Mouse (Mus musculus): ENCODE measurements around the gene Fbxl14. TPM values are rescaled to one million over a fixed set of nuclear protein-coding genes. Genes with fewer than 3 reads are reported as not detected.

Fbxl14 gene
- polyA plus RNA-seq, 1 experiment from 2014 or later = 29.5 TPM

DNA sequence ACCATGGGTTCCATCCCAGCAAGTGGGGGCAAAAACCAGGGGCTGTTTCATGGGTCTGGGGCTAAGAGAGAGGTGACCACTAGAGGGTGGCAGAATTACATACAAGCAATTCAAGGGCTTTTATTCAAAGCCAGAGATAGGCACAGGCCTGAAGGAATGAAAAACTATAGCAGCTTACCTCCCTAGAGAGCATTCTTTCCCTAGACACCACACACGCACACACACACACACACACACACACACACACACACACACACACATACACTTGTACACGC is 11.7 kb upstream of the Fbxl14 start:
- TF ChIP-seq CTCF (IDR thresholded peaks at IDR 0.05) = peak; percentile 82
- ATAC-seq (peak; percentile 38), DNase-seq (ENCODE audit: low read depth, low spot score) (no peak)
- ChIA-PET CTCF (interaction anchor here (0.8 to 1.8 kb wide), 8 partner anchors 9 to 571 kb away, joined by 3 to 6 read pairs (median 4); no protein-coding TSS in a partner anchor), POLR2A (interaction anchor here (1.2 kb wide), 1 partner anchor 11 kb away, joined by 3 read pairs; no protein-coding TSS in a partner anchor)
- in situ Hi-C loops (cut with MboI; ENCODE audit: low pct_unique_long_range_greater_than_20kb) = no loop called here
- no peaks in the 10 kb centered on the region for H3K27me3 ChIP-seq

DNA sequence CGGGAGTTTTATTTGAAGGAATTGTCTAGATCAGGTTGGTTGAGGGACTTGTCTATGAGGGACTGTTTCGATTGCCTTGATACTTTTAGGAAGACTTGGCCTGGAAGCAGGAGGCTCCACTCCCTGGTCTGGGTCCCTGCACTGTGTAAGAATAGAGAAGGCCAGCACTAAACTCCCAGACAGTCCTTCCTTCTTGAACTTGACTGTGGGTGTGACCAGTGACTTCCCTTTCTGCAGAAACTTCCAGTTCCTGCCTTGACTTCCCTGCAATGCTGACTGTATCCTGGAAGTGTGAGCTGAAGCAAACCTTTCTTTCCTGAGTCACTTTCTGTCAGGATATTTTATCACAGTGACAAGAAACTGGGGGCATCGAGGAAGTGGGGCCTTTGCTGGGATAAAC is 8.7 kb upstream of the Fbxl14 start:
- ChIA-PET POLR2A (no interaction called here), CTCF (interaction anchor here (2.0 kb wide), 1 partner anchor 199 kb away, joined by 5 read pairs; no protein-coding TSS in a partner anchor)
- no peak for DNase-seq (ENCODE audit: low read depth, low spot score)
- TF ChIP-seq CTCF (IDR thresholded peaks at IDR 0.05) = no peak
- ATAC-seq = no peak
- in situ Hi-C loops (cut with MboI; ENCODE audit: low pct_unique_long_range_greater_than_20kb) = no loop called here
- H3K27me3 ChIP-seq = no peaks in the 10 kb centered on the region

DNA sequence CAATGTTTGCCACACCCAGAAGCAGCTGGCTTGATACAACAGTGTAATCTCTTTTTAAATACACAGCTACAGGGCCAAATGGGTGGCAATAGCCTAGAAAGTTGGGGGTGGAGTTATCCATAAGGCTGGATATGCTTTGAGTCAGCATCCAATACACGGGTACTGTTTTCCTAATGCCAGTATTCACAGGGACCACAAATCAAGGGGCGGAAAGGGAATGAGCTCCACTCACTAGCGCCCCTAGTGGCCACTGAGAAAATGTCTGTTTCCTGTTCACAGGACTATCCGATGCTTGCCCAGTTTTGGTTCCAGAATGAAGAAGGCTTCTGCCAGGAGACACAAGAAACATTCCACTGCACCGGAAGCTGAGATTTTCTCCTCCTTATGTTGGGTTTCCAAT is 7.3 kb upstream of the Fbxl14 start:
- DNase-seq (ENCODE audit: low read depth, low spot score) = no peak
- in situ Hi-C loops (cut with MboI; ENCODE audit: low pct_unique_long_range_greater_than_20kb) = no loop called here
- no peaks in the 10 kb centered on the region for H3K27me3 ChIP-seq
- TF ChIP-seq CTCF (IDR thresholded peaks at IDR 0.05) = no peak
- ChIA-PET CTCF (interaction anchor here (1.1 to 2.1 kb wide), 12 partner anchors 10 to 369 kb away, joined by 3 to 10 read pairs (median 4); no protein-coding TSS in a partner anchor), POLR2A (no interaction called here)
- ATAC-seq = no peak

DNA sequence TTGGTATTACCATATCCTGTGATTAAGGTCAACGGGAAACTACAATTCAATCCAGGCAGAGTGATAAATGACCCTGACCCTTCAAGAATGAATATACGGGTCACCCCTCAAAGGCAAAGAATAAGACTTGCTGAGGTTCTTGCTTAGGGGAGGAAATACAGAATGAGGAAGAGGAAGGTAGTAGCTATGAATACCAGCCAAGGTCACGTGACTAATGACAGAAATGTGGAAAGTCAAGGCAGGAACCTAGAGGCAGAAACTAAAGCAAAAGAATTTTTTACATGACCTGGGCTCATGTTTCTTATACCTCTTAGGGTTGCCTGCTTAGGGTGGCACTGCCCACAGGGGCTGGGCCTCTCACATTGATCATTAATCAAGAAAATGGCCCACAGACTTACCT is 6.8 kb upstream of the Fbxl14 start:
- ChIA-PET CTCF (interaction anchor here (1.1 to 2.1 kb wide), 11 partner anchors 11 to 369 kb away, joined by 3 to 10 read pairs (median 5); no protein-coding TSS in a partner anchor), POLR2A (interaction anchor here (0.6 kb wide), 1 partner anchor 758 kb away, joined by 6 read pairs; no protein-coding TSS in a partner anchor)
- ATAC-seq (no peak), DNase-seq (ENCODE audit: low read depth, low spot score) (no peak)
- no peak for TF ChIP-seq CTCF (IDR thresholded peaks at IDR 0.05)
- no peaks in the 10 kb centered on the region for H3K27me3 ChIP-seq
- in situ Hi-C loops (cut with MboI; ENCODE audit: low pct_unique_long_range_greater_than_20kb) = no loop called here

DNA sequence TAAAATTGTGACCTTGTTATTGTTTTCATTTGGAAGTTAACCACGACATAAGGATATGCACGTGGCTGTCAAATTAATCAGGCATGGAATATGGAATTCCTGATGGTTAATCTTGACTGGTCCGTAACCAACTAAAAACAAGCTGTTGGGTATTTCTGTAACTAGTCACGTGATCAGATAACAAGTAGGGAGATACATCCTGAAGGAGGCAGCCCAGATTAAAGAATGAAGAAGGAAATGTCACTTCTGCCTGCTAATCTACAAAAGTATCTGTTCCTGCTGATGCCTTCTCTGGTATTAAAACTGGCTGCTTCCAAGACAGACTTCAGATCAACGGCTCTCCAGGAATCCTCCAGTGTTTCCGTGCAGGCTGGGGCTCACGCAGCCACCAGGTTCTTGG is 6.0 kb upstream of the Fbxl14 start:
- in situ Hi-C loops (cut with MboI; ENCODE audit: low pct_unique_long_range_greater_than_20kb) = no loop called here
- ChIA-PET CTCF (interaction anchor here (1.5 to 2.1 kb wide), 3 partner anchors 11 to 368 kb away, joined by 3 to 10 read pairs (median 8); no protein-coding TSS in a partner anchor), POLR2A (no interaction called here)
- DNase-seq (ENCODE audit: low read depth, low spot score) (no peak), ATAC-seq (no peak)
- no peaks in the 10 kb centered on the region for H3K27me3 ChIP-seq
- TF ChIP-seq CTCF (IDR thresholded peaks at IDR 0.05) = no peak

DNA sequence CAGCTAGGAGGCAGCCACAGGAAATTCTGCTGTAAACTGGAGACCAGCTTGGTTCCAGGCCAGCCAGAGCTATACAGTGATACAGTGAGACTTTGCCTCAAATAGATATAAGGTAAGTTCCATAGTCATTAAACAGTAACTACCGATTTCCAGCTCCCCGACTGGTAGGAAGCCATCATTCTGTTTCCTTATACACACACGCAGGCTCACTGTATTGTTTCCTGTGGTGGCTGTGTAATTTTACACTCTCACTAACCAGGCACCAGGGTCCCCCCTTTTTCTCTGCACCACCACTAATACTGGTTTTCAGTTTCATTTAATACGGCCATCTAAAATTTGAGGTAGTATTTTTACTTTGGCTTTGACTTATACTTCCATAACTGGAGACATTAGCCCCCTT is 5.5 kb upstream of the Fbxl14 start:
- in situ Hi-C loops (cut with MboI; ENCODE audit: low pct_unique_long_range_greater_than_20kb) = no loop called here
- H3K27me3 ChIP-seq = no peaks in the 10 kb centered on the region
- ChIA-PET POLR2A (no interaction called here), CTCF (no interaction called here)
- DNase-seq (ENCODE audit: low read depth, low spot score) = no peak
- no peak for TF ChIP-seq CTCF (IDR thresholded peaks at IDR 0.05)
- no peak for ATAC-seq

DNA sequence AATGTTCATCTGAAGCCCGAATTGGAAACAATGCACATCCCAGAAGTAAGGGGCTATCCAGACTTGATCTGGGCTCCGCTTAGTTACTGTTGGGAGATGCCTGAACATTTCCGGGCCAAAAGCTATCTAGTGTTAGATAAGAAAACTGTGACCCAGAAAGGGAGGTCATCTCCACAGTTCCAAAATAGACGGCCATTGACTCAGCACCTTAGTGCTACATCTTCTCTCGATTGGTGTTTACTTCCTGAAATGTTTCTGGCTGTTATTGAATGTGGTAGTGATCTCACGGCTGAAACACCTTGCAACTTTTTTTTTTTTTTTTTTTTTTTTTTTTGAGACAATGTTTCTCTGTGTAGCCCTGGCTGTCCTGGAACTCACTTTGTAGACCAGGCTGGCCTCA is 3.5 kb upstream of the Fbxl14 start:
- no peak for TF ChIP-seq CTCF (IDR thresholded peaks at IDR 0.05)
- H3K27me3 ChIP-seq = no peaks in the 10 kb centered on the region
- DNase-seq (ENCODE audit: low read depth, low spot score) (no peak), ATAC-seq (no peak)
- in situ Hi-C loops (cut with MboI; ENCODE audit: low pct_unique_long_range_greater_than_20kb) = no loop called here
- CTCF ChIA-PET = interaction anchor here (2.0 kb wide), 1 partner anchor 9 kb away, joined by 6 read pairs; no protein-coding TSS in a partner anchor
- POLR2A ChIA-PET = no interaction called here

DNA sequence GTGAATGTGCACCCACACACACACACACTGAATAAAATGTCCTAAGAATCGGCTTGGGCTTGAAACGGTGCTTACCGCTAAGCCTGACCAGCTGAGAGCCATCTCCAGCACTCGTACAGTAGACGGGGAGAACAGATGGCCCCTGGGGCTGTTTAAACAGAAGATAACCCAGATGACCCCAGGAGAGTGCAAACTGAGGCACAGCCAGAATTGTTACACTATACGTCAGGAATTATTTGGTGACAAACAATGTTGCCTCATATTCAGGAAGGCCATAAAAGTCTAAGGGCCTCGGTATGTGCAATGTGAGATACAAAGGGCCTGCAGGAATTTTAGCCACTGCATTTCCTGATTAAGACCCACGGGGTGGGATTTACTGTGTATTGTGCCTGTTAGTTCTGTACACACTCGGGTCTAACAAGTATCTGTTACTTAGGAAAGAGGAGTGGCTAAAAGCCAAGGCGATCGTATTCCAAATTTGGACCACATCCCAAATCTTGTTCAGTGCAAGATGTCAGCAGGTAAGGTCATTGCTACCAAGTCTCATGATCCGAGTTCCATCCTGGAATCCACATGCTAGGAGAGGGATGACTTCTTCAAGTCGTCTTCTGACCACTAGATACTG is 1.7 kb upstream of the Fbxl14 start:
- in situ Hi-C loops (cut with MboI; ENCODE audit: low pct_unique_long_range_greater_than_20kb) = no loop called here
- TF ChIP-seq CTCF (IDR thresholded peaks at IDR 0.05) = no peak
- DNase-seq (ENCODE audit: low read depth, low spot score) (no peak), ATAC-seq (no peak)
- ChIA-PET POLR2A (interaction anchor here (0.7 kb wide), 1 partner anchor 10 kb away, joined by 3 read pairs; no protein-coding TSS in a partner anchor), CTCF (interaction anchor here (2.0 kb wide), 1 partner anchor 10 kb away, joined by 6 read pairs; no protein-coding TSS in a partner anchor)
- H3K27me3 ChIP-seq = no peaks in the 10 kb centered on the region

DNA sequence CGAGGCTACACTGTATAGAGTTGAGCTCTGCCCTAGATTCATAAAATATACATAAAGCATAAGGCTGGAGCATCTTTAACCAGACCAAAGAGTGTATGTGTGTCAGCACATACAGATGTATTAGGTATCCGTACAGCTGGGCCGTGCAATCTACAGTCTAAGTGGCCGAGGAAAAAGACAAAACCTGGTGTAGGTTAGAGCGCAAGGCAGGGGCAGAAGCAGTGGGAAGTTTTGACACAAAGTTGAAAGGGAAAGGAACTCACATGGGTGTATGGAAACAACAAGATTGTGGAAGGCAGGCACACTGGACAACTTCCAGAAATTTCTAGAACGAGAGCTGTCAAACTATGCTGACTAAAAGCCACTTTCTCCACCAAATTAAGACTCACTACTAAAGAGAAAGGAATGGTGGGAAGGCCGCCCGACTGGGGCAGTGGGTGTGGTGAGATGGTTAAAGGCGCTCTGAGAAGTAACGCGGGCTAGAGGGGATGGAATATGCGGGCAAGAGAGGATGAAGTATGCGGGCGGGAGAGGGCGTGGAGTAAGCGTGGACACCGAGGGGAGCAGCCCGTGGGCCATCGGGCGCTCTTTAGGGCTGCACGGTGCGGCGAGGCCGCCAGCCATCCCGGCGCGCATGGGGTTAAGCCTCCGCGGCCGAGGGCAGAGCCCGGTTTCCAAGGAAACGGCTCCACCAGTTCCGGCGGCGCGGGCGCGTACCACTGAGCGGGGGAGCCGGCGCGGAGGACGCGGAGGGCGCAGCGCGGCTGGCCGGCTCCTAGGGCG is 717 bp upstream of the Fbxl14 start:
- peak; percentile 65 for ATAC-seq
- in situ Hi-C loops (cut with MboI; ENCODE audit: low pct_unique_long_range_greater_than_20kb) = no loop called here
- POLR2A ChIA-PET = interaction anchor here (0.7 kb wide), 1 partner anchor 11 kb away, joined by 3 read pairs; no protein-coding TSS in a partner anchor
- no peak for TF ChIP-seq CTCF (IDR thresholded peaks at IDR 0.05)
- CTCF ChIA-PET = interaction anchor here (0.9 kb wide), 1 partner anchor 11 kb away, joined by 4 read pairs; no protein-coding TSS in a partner anchor
- H3K27me3 ChIP-seq = no peaks in the 10 kb centered on the region
- no peak for DNase-seq (ENCODE audit: low read depth, low spot score)

DNA sequence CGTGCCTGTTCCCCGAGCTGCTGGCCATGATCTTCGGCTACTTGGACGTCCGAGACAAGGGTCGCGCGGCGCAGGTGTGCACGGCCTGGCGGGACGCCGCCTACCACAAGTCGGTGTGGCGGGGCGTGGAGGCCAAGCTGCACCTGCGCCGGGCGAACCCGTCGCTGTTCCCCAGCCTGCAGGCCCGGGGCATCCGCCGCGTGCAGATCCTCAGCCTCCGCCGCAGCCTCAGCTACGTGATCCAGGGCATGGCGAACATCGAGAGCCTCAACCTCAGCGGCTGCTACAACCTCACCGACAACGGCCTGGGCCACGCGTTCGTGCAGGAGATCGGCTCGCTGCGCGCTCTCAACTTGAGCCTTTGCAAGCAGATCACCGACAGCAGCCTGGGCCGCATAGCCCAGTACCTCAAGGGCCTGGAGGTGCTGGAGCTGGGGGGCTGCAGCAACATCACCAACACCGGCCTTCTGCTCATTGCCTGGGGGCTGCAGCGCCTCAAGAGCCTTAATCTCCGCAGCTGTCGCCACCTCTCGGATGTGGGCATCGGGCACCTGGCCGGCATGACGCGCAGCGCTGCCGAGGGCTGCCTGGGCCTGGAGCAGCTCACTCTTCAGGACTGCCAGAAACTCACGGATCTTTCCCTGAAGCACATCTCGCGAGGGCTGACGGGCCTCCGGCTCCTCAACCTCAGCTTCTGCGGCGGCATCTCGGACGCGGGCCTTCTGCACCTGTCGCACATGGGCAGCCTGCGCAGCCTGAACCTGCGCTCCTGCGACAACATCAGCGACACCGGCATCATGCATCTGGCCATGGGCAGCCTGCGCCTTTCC is 623 bp downstream of the Fbxl14 start:
- POLR2A ChIA-PET = interaction anchor here (1.3 kb wide), 1 partner anchor 14 kb away, joined by 3 read pairs; no protein-coding TSS in a partner anchor
- in situ Hi-C loops (cut with MboI; ENCODE audit: low pct_unique_long_range_greater_than_20kb) = loop anchor here (5.0 to 10.0 kb wide), 3 partner anchors 232 to 712 kb away; no protein-coding TSS in a partner anchor
- no peaks in the 10 kb centered on the region for H3K27me3 ChIP-seq
- ATAC-seq (peak; percentile 23), DNase-seq (ENCODE audit: low read depth, low spot score) (no peak)
- CTCF ChIA-PET = interaction anchor here (1.0 kb wide), 1 partner anchor 10 kb away, joined by 3 read pairs; no protein-coding TSS in a partner anchor
- no peak for TF ChIP-seq CTCF (IDR thresholded peaks at IDR 0.05)
